Mouse (Mus musculus) bone marrow, adult 2 months (tissue): ENCODE measurements around the gene Zfp78.

ENCODE experiments used
- CTCF ChIP-seq: fragments of 200-500 bp; IDR thresholded peaks from 2 replicates; pipeline ENCODE4 v1.5.1; 2011; ENCODE audit warnings: low read length, control low read depth; ENCODE audit not compliant: control insufficient read depth, insufficient read depth
- POLR2A ChIP-seq: fragments of 200-500 bp; IDR thresholded peaks from 2 replicates; pipeline ENCODE4 v1.6.1; 2011; ENCODE audit warnings: low read depth, mild to moderate bottlenecking, control low read depth, low read length, borderline replicate concordance; ENCODE audit not compliant: control insufficient read depth

GRCm38 (mm10) chr7:6384011-6384410 lies 20.9 kb downstream of the Zfp78 start:
- TF ChIP-seq CTCF (no peak), POLR2A (no peak)
